Mouse (Mus musculus): ENCODE data around the gene Kif22.

The Kif22 gene

DNA sequence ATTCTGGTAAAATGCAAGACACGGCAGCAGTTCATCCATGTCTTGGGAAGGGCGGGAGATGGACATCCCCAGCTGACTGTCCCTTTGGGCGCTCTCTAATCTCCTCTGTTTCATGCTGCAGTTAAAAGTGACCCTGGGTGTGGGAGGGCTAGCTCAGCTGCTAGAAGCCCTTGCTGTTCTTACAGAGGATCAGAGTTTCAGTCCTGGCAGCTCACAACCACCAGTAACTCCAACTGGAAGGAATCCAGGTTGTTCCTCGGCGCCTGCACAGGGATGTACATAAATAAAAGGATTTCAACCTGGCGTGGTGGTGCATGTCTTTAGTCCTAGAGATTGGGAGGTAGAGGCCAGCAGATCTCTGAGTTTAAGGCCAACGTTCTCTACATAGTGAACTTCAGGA is 59.2 kb downstream of the Kif22 start:
- no peak for DNase-seq

GRCm38 (mm10) chr7:126982054-126982453 is 60.2 kb downstream of the Kif22 start:
- DNase-seq, result no peak

DNA sequence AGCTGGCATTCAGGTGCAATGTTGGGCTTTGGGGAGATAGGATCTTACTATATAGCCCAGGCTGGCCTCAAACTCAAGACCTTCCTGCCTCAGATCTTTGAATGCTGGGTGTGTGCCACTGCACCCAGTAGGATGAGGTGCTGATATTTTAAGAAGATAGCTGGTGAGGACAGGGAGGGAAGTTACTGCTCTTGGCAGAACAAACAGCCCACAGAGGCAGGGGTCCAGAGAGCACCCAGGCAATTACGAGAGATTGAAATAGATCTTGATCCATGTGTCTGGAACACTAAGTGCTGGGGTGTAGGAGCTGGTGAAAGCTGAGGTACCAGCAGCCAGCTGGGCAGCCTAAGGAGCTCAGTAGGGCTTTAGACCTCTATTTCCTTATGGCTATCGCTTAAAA is 60.7 kb downstream of the Kif22 start:
- DNase-seq, result no peak

DNA sequence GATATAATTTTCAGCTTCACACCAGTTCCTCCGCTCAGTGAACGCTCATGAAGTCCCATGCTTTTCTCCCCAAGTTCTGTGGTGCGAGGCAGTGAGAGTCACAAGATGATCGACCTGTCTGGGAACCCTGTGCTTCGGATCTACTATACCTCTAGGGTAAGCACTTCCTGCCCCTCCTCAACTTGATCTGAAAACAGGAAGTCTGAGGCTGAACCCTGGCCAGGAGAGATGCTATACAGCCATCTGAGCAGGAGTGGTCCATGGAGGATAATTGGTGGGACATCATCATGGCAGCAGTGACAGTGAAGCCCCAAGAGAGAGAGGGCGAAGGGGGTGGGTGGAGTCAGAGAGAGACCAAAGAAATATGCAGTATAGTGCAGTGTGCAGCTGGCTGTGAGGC is 63.4 kb downstream of the Kif22 start:
- no peak for DNase-seq

Measured in cerebellum, postnatal 10 days (tissue).